In genomic region chr12:69131981-69132380, GRCm38 (mm10) we compare ENCODE assay signal across 9 mouse cellular contexts. TPM values are rescaled to one million over a fixed set of nuclear protein-coding genes. Genes with fewer than 3 reads are reported as not detected.
DNase-seq lines count a peak whose midpoint lies in the region; ATAC-seq and TF ChIP-seq lines count a peak whose summit lies in the region.
"Had no signal": no experiment of that assay in that cellular context is flagged by ENCODE, and none has a peak within 500 bp of the region (broad histone marks: within the 10 kb centered on the region; RNA-seq: fewer than 3 reads in every experiment).

No protein-coding gene starts in this region.

- 10% methylated on average over 10 of the region's 10 CpGs for WGBS in cerebellum, adult 2 months

- no peaks in the 10 kb centered on the region for H3K4me1 ChIP-seq in cerebellum, adult 2 months (ENCODE audit: control insufficient read depth, insufficient read depth, low read length)
- H3K4me1 ChIP-seq in embryonic fibroblast, embryonic 13.5 days (ENCODE audit: control insufficient read depth, insufficient read depth, low read length) = no peaks in the 10 kb centered on the region

- no peak overlapping the region for H3K4me3 ChIP-seq in cerebellum, adult 2 months (replicated peaks; ENCODE audit: insufficient read depth, low read depth, low read length)
- no peak overlapping the region for H3K4me3 ChIP-seq in embryonic fibroblast, embryonic 13.5 days (ENCODE audit: insufficient read depth, low read length)

- DNase-seq in cerebellum, adult 2 months = peak; percentile 22 to 31
- DNase-seq in cerebellum, adult 11-12 months = no peak
- peak; percentile 47 for DNase-seq in urinary bladder, postnatal 14 days (ENCODE audit: low spot score)
- no peak for DNase-seq in urinary bladder, postnatal 4 days (ENCODE audit: low spot score in 2 of 2)
- DNase-seq in layer of hippocampus, adult 9-11 months = peak; percentile 11
- DNase-seq in telencephalon, adult 2 months (ENCODE audit: low read depth, low spot score) = peak; percentile 3

- peak; percentile 60; the same call in 1 of the 2 replicates for TF ChIP-seq CTCF in cerebellum, adult 2 months (IDR thresholded peaks at IDR 0.05; ENCODE audit: borderline replicate concordance, insufficient read depth, low read depth, low read length)
- peak; percentile 79 for TF ChIP-seq CTCF in embryonic fibroblast, embryonic 13.5 days (IDR thresholded peaks at IDR 0.05; ENCODE audit: borderline replicate concordance, insufficient read depth, low read length)

- no peaks in the 10 kb centered on the region for H3K27me3 ChIP-seq in cerebellum, adult 2 months (ENCODE audit: control insufficient read depth, insufficient read depth, low read length)

- TF ChIP-seq POLR2A in cerebellum, adult 2 months (IDR thresholded peaks at IDR 0.05; ENCODE audit: borderline replicate concordance, insufficient read depth, low read length) = no peak
- no peak for TF ChIP-seq POLR2A in embryonic fibroblast, embryonic 13.5 days (IDR thresholded peaks at IDR 0.05; ENCODE audit: low read depth, low read length)

- ATAC-seq in megakaryocyte-erythroid progenitor cell, adult 5-6 weeks (replicated peaks; ENCODE audit: low FRiP score, low TSS enrichment, poor library complexity, severe bottlenecking) = peak; percentile 65; the same call in 1 of the 2 replicates

- H3K27ac ChIP-seq in cerebellum, adult 2 months (ENCODE audit: insufficient read depth, low read length) = no peak overlapping the region
- H3K27ac ChIP-seq in embryonic fibroblast, embryonic 13.5 days (ENCODE audit: insufficient read depth, low read length) = no peak overlapping the region

RNA-seq across cellular contexts. Expression of gene Rps29, which starts 27.0 kb away (rescaled TPM):
- polyA plus RNA-seq in cerebellum, adult 2 months (2012; rRNA removed) = 1,000 and 1,063 TPM in 2 replicates
- 1,114 and 1,231 TPM in 2 replicates for polyA plus RNA-seq in embryonic fibroblast, embryonic 13.5 days (2011; ENCODE audit: insufficient read length, low read depth, missing spikeins)
- 4,414 and 4,457 TPM in 2 replicates for total RNA-seq in megakaryocyte-erythroid progenitor cell, adult 5-6 weeks (2014; fragmentation: Nextera tagmentation)
- total RNA-seq in megakaryocyte-erythroid progenitor cell, adult 5-6 weeks (2017) = 1,975 and 2,681 TPM in 2 replicates

RNA-seq across cellular contexts. Expression of gene Lrr1, which starts 36.6 kb away (rescaled TPM):
- 0.15 TPM in 1 of 2 replicates, not detected in the other for polyA plus RNA-seq in cerebellum, adult 2 months (2012; rRNA removed)
- 2.6 and 4.7 TPM in 2 replicates for polyA plus RNA-seq in embryonic fibroblast, embryonic 13.5 days (2011; ENCODE audit: insufficient read length, low read depth, missing spikeins)
- 29.1 and 39.8 TPM in 2 replicates for total RNA-seq in megakaryocyte-erythroid progenitor cell, adult 5-6 weeks (2014; fragmentation: Nextera tagmentation)
- 6.3 and 18.6 TPM in 2 replicates for total RNA-seq in megakaryocyte-erythroid progenitor cell, adult 5-6 weeks (2017)
- total RNA-seq: layer of hippocampus, adult 18-20 months had no signal

RNA-seq across cellular contexts. Expression of gene Rpl36al, which starts 51.9 kb away (rescaled TPM):
- 321 and 360 TPM in 2 replicates for polyA plus RNA-seq in cerebellum, adult 2 months (2012; rRNA removed)
- 395 and 420 TPM in 2 replicates for polyA plus RNA-seq in embryonic fibroblast, embryonic 13.5 days (2011; ENCODE audit: insufficient read length, low read depth, missing spikeins)
- total RNA-seq in megakaryocyte-erythroid progenitor cell, adult 5-6 weeks (2014; fragmentation: Nextera tagmentation) = 987 and 1,085 TPM in 2 replicates
- total RNA-seq in megakaryocyte-erythroid progenitor cell, adult 5-6 weeks (2017) = 1,369 and 1,396 TPM in 2 replicates

RNA-seq across cellular contexts. Expression of gene Mgat2, which starts 52.0 kb away (rescaled TPM):
- 15.9 and 16.4 TPM in 2 replicates for polyA plus RNA-seq in cerebellum, adult 2 months (2012; rRNA removed)
- 69.7 and 73.2 TPM in 2 replicates for polyA plus RNA-seq in embryonic fibroblast, embryonic 13.5 days (2011; ENCODE audit: insufficient read length, low read depth, missing spikeins)
- total RNA-seq in megakaryocyte-erythroid progenitor cell, adult 5-6 weeks (2014; fragmentation: Nextera tagmentation) = 30.1 and 32.4 TPM in 2 replicates
- total RNA-seq in megakaryocyte-erythroid progenitor cell, adult 5-6 weeks (2017) = 69.0 and 75.7 TPM in 2 replicates

Comparison
In these comparisons a context has a peak if more than half of its experiments do, and no peak if none do; other contexts are left out.
1. DNase-seq: peak in cerebellum, adult 2 months (2 of 2), urinary bladder, postnatal 14 days (single experiment), layer of hippocampus, adult 9-11 months (single experiment) and telencephalon, adult 2 months (single experiment); none in cerebellum, adult 11-12 months (single experiment) and urinary bladder, postnatal 4 days (0 of 2).